Mouse (Mus musculus): ENCODE data around the gene Camk1d. TPM values are rescaled to one million over a fixed set of nuclear protein-coding genes. Genes with fewer than 3 reads are reported as not detected.
"Not testable (repeated sequence)": the region's sequence is repeated elsewhere in the genome, so short reads cannot be mapped to it uniquely, and the experiment has no call there.

The Camk1d gene
- total RNA-seq, 2 experiments from 2014 or later, result 0.26 to 4.5 TPM

DNA sequence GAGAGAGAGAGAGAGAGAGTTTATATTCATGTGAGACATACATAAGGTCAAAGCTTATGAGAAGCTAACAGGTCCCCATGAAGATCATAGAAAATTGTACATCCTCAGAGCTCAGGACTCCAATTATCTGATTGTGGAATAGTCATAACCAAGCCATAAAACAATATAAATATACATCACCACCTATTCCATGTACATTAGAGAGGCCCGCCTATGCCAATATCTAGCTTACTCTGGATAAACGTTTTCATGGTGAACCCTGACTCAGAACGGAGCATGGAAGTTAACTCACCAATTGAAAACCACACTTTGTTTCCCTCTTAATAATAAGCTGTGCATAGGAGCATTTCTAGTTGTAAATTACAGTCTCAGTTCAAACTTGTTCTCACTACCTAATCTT is 288.7 kb downstream of the Camk1d start:
- no peak for ATAC-seq (replicated peaks; ENCODE audit: poor library complexity, severe bottlenecking)

DNA sequence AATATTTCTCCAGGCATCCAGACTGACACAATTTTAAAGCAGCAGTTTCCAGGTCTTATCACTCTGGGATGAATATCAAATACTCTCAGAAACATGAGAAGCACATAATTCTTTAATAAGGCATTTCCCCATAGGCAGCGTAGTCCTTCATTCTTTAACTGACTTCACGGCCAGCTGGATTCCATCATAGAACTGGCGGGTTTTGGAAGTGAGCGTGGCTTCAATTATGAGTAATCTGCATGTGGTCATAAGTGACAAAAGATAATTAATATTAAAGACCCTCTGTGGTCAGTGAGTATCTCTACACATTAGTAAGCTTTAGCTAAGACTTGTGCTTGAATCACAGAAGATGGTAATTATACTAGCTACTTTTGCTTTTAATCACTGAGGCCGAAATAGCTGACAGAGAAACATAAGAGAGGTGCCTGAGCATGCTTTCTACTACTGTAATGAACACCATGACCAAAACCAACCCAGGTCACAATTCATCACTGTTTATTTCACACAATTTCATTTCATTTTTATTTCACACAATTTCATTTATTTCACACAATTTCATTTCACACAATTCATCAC is 293.6 kb downstream of the Camk1d start:
- ATAC-seq (replicated peaks; ENCODE audit: poor library complexity, severe bottlenecking), result no peak

DNA sequence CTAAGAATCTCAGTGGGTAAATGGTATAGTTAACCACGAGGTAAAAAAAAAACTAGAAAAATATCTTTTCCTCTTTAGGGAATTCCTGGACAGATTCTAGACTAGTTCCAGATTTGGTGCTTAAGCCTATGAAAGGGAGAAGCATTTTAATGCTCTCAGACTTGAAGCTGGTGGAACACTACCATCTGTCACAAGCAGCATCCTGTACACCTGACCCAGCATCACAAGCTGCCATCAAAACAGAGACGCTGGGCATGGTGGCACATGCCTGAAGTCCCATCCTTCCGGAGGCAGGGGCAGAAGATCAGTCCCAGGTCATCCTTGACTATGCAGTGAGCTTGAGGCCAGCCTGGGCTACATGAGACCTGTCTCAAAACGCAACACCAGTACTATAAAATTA is 295.5 kb downstream of the Camk1d start:
- no peak for ATAC-seq (replicated peaks; ENCODE audit: poor library complexity, severe bottlenecking)

DNA sequence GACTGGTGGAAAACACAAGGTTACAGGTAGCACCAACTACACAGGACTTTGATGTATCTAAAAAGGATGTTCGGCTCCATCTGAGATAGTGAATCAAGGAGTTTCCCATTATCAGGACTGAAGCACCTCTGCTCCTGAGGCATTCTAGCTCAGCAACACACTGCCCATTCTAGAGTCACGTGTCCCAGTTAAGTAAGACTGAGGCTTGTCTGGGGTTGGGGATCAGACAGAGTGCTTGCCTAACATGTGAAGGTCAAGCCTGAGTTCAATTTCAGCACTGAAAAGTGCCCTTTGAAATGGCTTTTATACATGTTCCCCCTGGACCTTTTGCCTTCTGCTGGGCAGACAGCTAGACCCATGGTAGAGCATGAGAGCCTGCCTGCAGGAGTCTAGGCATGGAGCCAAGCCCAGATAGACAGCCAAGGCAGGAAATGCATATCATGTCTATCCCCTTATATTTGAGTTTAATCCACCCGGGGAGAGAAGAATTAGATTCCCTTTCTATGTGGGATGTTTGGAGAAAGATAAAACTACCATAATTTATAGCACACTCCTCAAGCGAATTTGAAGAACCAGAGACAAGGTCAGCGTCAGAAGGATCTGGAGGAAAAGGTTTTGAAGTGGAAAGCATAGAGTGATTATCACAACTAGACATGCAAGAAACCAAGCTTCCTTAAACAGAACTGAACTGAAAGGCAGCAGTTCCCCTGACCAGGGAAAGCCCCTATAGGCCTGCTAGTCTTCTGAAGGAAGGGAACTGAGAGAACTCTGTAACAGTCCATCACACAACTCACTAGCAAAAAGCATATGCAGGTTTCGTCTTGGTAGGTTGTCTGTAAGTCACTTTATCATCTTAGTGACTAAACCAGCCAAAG is 296.9 kb downstream of the Camk1d start:
- peak; percentile 79 for ATAC-seq (replicated peaks; ENCODE audit: poor library complexity, severe bottlenecking)

DNA sequence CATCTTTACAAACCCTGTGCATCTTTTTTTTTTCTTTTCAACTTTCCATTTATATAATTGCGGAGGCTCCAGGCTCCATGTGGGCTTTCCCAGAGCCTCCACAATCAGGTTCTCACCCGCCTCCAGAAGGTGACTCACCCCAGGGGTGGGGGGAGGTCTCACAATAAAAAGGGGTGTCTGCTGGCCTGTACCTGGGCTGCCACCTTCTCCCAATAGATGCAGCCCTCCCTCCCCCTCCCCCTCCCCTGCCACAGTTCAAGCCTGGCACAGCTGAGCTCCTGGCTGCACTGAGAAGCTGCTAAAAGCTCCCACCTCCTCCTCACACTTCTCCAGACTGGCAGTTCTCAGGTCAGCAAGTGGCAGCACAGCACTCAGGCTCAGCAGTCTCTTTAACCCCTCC is 302.5 kb downstream of the Camk1d start:
- no peak for ATAC-seq (replicated peaks; ENCODE audit: poor library complexity, severe bottlenecking)

DNA sequence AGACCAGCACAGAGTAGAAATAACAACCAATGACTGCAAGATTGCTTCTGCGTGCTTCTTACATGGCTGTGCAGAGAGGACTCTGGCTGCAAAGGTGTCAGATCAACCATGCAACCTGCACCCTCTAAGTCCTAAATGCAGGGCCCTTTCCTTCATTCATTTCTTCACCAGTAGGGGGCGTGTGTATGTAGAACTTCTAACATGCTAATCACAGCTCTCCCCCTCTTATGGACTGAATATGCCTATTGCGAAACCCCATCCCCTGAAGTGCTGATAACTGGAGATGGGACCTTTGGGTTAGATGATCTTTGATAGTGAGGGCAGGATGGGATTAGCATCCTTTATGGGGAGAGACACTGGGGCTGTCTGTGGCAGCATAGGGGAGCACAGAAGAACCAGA is 310.5 kb downstream of the Camk1d start:
- ATAC-seq (replicated peaks; ENCODE audit: poor library complexity, severe bottlenecking), result peak; percentile 85

DNA sequence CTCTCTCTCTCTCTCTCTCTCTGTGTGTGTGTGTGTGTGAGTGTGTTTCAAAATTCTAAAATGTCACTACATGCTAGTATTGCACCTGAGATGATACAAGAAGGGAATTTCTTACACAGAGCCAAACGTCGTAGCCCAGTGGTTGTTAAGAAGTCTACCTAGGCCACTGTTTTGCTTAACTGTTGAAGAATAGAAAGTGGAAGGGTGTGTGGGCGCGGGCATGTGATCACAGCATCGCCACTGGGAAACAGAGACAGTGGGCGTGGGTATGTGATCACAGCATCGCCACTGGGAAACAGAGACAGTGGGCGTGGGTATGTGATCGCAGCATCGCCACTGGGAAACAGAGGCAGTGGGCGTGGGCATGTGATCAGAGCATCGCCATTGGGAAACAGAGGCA is 312.3 kb downstream of the Camk1d start:
- ATAC-seq (replicated peaks; ENCODE audit: poor library complexity, severe bottlenecking), result no peak

DNA sequence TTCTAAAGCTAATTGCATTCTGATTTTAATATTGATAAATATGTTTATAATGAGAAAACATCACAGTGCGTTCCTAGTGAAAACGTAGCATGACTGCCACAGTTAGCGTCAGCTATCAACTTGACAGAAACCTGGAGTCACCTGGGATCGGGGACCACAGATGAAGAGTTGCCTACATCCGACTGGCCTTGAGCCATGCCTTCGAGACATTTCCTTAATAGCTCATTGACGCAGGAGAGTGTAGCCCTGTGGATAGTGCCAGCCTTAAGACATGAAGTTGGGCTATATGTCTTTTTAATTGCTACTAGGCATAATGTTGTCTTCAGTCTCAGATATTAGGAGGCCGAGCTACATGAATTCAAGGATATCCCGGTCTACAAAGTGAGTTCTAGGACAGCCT is 315.8 kb downstream of the Camk1d start:
- ATAC-seq (replicated peaks; ENCODE audit: poor library complexity, severe bottlenecking), result no peak

DNA sequence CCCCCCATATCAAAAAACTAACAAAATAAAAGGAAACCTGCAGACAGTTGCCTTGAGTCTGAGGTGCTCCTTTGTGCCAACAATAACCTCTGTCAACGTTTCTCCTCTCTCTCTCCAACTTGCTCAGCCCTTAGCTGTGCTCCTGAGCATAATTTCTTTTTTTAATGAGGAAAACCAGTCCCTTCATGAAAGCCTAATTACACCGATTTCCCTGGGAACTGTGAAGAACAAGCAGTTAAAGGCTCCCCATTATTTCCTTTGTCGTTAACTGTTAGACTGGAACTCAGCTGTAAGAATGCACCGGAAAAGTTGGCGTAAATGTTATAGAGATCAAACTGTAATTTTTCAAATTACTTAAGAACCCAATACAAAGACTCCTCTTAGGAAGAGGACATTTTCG is 316.3 kb downstream of the Camk1d start:
- ATAC-seq (replicated peaks; ENCODE audit: poor library complexity, severe bottlenecking), result no peak

DNA sequence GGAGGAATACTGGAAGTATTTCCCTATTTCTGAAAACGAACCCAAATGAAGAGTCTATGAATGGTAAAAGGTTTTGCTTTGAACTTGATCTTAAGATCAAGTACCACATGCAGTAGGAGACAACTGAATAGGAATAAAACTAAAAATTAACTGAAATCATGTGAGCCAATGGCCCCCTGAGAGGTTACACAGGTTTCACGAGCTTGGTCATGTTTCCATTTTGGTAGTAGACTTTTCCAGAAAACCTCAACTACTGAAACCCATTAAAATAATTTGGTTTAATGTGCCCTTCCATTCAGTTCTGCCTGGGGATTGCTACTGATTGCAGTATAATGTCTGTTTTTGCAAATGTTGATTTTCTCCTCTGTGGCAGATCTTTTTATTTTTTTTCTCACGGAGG is 316.8 kb downstream of the Camk1d start:
- no peak for ATAC-seq (replicated peaks; ENCODE audit: poor library complexity, severe bottlenecking)

DNA sequence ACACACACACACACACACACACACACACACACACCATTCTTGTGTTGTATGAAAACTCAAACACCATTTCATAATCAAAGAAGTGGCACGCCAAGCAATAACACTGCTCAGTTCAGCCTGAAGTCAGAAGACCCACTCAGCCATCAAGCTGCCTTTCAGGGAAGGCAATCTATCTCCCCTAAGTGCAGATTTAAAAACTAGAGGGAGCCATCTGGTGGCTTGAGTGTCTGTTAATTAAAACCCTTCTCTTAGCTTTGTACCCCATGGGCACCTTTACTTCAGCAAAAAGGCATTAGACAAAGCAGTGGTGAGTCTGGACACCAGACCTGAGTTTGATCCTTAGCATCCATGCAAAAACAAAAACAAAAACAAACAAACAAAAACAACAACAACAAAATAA is 317.9 kb downstream of the Camk1d start:
- no peak for ATAC-seq (replicated peaks; ENCODE audit: poor library complexity, severe bottlenecking)

DNA sequence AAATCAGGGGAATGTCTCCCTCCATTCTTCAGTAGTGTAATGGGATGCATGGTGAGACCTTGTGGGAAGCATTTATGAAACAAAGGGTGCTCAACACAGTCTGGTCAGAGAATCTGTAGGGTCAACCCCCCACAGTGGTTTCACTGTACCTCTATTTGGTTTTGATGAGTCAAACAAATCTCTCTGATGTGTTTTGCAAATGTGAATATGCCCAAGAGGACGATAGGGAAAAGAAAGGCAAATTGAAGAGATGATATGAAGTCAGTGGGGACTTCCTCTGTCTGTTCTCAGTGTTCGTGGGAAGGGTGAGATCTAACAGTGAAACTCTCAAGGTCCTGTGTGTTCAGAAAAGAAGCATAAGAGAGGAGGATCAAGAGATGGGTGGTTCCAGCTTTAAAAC is 318.4 kb downstream of the Camk1d start:
- ATAC-seq (replicated peaks; ENCODE audit: poor library complexity, severe bottlenecking), result no peak

DNA sequence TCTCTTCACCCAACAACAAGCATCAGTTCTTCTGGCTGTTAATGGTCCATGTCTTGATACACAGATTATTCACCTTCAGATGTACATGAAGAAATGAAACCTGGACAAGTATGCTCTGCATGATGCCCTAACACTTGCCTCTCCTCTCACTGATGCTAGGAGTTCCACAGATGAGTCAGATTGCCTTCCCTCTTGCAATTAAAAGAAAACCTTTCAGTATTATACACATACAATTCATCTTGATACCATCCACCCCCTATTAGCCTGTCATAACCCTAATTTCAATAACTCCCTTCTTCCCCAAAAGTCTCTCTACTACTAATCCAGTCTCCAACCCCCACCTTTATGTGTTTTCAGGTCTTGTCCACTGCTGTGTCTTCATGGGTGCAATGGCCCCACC is 321.4 kb downstream of the Camk1d start:
- ATAC-seq (replicated peaks; ENCODE audit: poor library complexity, severe bottlenecking), result no peak

DNA sequence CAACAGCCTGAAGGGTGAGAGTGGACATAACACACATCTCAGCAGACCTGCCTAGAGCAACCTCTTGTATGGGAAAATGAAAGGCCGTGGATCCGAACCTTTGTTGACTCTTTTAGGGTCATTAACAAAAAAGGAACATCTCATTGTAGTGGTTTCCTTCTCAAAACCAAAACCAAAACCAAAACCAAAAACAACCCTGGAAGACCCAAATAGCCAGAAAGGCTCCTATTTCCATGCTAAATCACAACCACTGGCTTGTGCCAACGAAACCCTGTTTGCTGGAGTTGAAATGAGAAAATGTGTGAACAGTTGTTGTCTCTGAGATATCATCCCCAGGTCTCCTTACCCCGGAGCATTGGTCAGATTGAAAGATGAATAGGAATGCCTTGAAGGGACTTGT is 321.8 kb downstream of the Camk1d start:
- peak; percentile 30; the same call in 1 of the 2 replicates for ATAC-seq (replicated peaks; ENCODE audit: poor library complexity, severe bottlenecking)

DNA sequence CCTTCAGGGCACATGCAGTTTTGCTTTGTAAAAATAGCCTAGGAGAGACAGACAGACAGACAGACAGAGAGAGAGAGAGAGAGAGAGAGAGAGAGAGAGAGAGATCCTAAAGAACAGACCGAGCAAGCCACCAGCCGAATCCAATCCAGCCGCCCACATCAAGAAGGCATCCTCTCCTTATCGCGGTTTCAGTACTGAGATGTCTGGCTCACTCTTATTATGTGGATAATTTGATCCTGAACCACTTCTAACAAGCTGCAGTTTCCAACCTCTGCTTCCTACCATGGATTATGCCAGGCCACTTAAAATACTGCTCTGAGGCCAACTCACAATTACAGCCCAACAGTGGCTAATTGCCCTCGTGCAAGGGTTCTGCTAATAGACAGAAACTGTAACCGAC is 325.9 kb downstream of the Camk1d start:
- ATAC-seq (replicated peaks; ENCODE audit: poor library complexity, severe bottlenecking), result no peak

DNA sequence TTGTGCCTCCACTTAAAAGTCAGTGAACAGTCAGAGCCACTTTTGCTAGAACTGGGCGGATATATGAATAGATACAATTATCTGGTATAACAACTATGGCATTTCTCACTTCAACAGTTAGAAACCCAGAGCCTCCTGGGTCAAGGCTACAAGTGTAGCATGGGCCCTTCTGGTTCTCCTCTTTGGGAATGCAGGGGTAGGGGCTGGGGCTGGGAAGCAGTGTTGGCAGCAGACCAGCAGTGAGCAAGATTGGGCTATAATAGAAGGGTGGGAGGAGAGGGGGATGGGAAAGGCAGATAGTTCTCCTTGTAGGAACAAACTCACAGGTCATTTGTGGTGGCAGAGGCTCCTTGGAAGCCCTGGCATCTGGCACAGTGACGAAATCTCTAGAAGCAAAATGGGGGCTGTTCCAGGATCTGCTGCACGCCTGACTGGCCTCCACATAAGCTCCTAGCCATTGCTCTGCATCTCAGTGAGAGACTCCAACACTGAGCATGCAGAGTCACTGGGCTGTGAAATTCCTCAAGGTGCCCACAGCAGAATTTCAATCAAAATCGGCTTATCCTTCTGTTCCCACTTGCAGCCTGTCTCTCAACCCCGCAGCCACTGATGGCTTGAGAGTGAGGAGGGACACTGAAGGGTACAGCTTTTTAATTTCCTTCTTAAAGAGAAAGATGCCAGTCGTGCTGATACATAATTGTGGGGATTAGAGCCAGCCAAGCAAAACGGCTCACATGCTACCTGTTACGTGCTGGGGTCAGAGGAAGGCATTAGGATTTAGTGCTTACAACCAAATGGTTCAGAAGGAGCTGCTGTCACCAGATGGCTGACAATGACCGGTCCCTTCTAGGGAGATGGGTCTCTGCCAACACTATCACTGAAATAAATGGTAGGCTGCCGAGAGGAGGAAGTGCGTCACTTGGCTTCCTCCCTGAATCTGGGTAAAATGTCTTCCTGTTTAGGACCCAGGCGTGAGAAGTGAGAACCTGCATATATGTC is 332.3 kb downstream of the Camk1d start:
- no peak for ATAC-seq (replicated peaks; ENCODE audit: poor library complexity, severe bottlenecking)

DNA sequence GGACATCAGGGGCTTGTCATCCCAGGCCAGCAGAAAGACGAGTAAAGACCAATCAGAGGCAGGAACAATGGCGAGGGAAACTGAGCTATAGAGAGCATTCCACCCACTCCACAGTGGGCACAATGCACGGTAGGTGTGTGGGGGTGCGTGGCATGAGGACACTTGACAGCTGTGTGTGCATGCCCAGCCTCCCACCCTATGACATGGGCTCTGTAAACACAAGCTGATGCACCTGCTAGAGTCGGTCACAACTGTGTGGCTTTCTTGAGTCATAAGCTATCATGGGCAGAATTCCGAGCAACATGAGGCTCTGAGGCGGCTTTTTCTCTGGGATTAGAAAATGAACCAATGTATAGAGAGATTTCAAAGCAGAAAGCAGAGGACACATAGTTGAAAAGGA is 333.3 kb downstream of the Camk1d start:
- ATAC-seq (replicated peaks; ENCODE audit: poor library complexity, severe bottlenecking), result no peak

DNA sequence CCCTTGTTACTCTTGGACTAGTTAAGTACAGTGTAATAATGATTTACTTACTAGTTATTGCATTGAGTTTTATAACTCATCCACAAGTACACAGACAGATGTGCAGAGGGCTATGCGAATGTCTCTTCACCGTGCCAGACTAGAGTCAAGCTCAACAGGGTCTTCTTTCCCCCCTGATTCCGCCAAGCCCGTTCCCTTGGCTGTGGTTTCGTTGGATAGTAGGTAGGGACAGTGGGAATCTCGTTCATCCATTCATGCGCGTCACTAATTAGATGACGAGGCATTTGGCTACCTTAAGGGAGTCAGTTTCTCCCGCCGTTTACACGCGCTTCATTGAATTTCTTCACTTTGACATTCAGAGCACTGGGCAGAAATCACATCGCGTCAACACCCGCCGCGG is 335.4 kb downstream of the Camk1d start:
- ATAC-seq (replicated peaks; ENCODE audit: poor library complexity, severe bottlenecking), result not testable (repeated sequence)

DNA sequence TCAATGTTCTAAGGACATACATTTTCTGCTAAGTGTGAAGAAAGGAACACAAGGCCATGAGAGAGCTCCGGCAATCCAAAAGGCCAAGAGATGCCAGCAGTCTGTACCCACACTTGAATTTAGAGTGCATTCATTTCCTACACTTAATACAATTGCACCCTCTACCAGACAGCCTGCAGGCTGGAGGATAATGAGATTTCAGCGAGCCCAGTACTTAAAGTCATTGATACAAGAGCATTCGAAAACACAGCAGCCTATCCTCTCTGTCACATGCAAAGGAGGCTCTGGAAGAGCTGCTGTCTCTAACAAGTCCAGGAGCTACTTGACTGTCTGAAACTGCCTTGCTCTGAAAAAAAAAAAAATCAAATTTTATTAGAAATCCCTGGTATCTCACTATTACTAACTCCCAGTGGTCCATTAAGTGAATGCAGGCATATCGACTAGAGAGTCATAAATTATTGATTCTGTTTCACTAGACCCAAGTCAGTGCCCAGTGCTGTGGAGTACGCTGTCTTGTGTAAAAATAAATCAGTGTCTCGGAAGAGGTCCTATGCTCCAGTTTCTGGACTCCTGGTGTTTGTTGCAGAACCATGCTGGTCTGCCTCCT is 336.1 kb downstream of the Camk1d start:
- ATAC-seq (replicated peaks; ENCODE audit: poor library complexity, severe bottlenecking), result no peak

DNA sequence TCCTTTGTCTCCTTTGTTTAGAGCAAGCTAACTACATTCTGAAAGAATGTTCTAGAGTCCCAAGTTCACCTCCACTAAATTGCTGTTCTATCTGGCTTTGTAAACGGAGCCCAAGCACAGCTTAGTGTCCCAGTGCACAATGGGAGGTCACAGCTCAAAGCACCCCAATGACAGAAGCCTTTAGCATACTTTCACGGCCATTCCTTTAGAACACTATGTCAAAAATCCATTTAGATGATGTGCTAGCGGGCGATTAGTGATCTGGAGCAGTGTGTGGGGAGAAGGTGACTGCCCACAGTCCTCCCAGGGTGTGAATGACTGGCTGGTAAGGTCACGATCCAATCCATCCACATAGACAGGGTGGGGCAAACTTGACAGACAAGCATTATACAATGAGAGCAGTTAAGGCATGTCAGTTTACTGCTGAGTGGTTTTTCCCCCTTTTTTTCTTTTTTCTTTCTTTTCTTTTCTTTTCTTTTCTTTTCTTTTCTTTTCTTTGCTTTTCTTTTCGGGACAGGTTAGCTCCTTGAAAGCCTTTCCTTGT is 341.4 kb downstream of the Camk1d start:
- no peak for ATAC-seq (replicated peaks; ENCODE audit: poor library complexity, severe bottlenecking)

Measured in granulocyte monocyte progenitor cell, adult 5-6 weeks (primary cell).